In the genomic region with DNA sequence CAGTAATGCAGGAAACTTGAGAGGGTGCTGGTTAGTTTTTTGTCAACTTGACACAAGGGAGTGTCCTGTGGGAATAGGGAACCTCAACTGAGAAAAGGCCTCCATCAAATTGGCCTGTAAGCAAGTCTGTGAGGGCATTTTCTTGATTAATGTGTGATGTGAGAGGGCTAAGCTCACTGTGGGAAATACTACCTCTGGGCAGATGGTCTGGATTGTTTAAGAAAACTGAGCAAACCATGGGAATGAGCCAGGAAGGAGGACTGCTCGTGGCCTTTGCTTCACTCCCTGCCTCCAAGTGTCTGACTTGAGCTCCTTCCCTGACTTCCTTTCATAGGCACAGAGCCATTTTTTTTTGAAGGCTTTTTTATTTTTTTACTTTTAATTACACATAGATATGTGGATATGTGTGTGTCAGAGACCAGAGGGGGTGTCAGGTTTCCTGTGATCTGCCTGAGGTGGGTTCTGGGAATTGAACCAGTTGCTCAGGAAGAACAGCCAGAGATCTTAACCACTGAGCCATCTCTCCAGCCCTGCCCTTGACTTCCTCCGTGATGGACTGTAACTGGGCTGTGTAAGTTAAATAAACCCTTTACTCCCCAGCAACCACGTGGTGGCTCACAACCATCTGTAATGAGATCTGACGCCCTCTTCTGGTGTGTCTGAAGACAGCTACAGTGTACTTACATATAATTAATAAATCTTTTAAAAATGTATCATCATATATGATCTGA, we compare ENCODE assay signal across 13 mouse cellular contexts. TPM values are rescaled to one million over a fixed set of nuclear protein-coding genes. Genes with fewer than 3 reads are reported as not detected.
DNase-seq lines count a peak whose midpoint lies in the region; ATAC-seq lines count a peak whose summit lies in the region.
"Had no signal": no experiment of that assay in that cellular context is flagged by ENCODE, and none has a peak within 500 bp of the region (broad histone marks: within the 10 kb centered on the region; RNA-seq: fewer than 3 reads in every experiment).

No protein-coding gene starts in this region.

- peaks cover 5% of the 10 kb centered on the region; the same call in 1 of the 2 replicates for H3K36me3 ChIP-seq in hindbrain, embryonic 10.5 days
- H3K36me3 ChIP-seq in hindbrain, embryonic 16.5 days (ENCODE audit: control insufficient read depth, insufficient read depth, low read length): no peaks in the 10 kb centered on the region
- H3K36me3 ChIP-seq in neural tube, embryonic 11.5 days (ENCODE audit: control insufficient read depth, insufficient read depth, low read length): no peaks in the 10 kb centered on the region; the same call in 1 of the 2 replicates
- no peaks in the 10 kb centered on the region for H3K36me3 ChIP-seq in neural tube, embryonic 15.5 days
- 0 out of 2 replicates have a peak, but pooled peaks cover 4% of the 10 kb centered on the region for H3K36me3 ChIP-seq in intestine, embryonic 16.5 days (ENCODE audit: control insufficient read depth, insufficient read depth, low read length)
- H3K36me3 ChIP-seq: G1E; liver, embryonic 13.5 days had no signal

- WGBS in hindbrain, embryonic 10.5 days: 60% methylated on average over 4 of the region's 4 CpGs
- WGBS in hindbrain, embryonic 16.5 days: 49% methylated on average over 4 of the region's 4 CpGs
- WGBS in neural tube, embryonic 11.5 days: 39% methylated on average over 4 of the region's 4 CpGs
- 50% methylated on average over 4 of the region's 4 CpGs for WGBS in neural tube, embryonic 15.5 days
- 34% methylated on average over 4 of the region's 4 CpGs for WGBS in intestine, embryonic 16.5 days

- no peak for DNase-seq in hindbrain, embryonic 10.5 days (ENCODE audit: low spot score)
- peak; percentile 17 for DNase-seq in neural tube, embryonic 11.5 days (ENCODE audit: low spot score)
- DNase-seq in T-cell, adult 2 months (ENCODE audit: low spot score): no peak
- DNase-seq: kidney, adult 18-20 months; layer of hippocampus, adult 9-11 months; liver, embryonic 13.5 days had no signal

- H3K4me1 ChIP-seq in hindbrain, embryonic 10.5 days (replicated peaks): peaks cover 57% of the 10 kb centered on the region
- peaks cover 16% of the 10 kb centered on the region for H3K4me1 ChIP-seq in hindbrain, embryonic 16.5 days (ENCODE audit: control insufficient read depth, insufficient read depth, low read depth, low read length)
- peaks cover 25% of the 10 kb centered on the region for H3K4me1 ChIP-seq in neural tube, embryonic 11.5 days (ENCODE audit: control insufficient read depth, insufficient read depth, low read length)
- H3K4me1 ChIP-seq in neural tube, embryonic 15.5 days: peaks cover 29% of the 10 kb centered on the region
- H3K4me1 ChIP-seq in intestine, embryonic 16.5 days (ENCODE audit: control insufficient read depth, insufficient read depth, low read length): peaks cover 30% of the 10 kb centered on the region

- H3K4me3 ChIP-seq in hindbrain, embryonic 10.5 days: no peak overlapping the region
- H3K4me3 ChIP-seq in hindbrain, embryonic 16.5 days (ENCODE audit: low read length): no peak overlapping the region
- H3K4me3 ChIP-seq in neural tube, embryonic 11.5 days (ENCODE audit: low read depth, low read length): no peak overlapping the region
- no peak overlapping the region for H3K4me3 ChIP-seq in neural tube, embryonic 15.5 days (replicated peaks)
- H3K4me3 ChIP-seq in intestine, embryonic 16.5 days (ENCODE audit: low read length): no peak overlapping the region
- H3K4me3 ChIP-seq: liver, embryonic 13.5 days; megakaryocyte, embryonic 14.5 days had no signal

- H3K27me3 ChIP-seq in hindbrain, embryonic 10.5 days (ENCODE audit: insufficient read depth, poor library complexity, severe bottlenecking): no peaks in the 10 kb centered on the region
- no peaks in the 10 kb centered on the region for H3K27me3 ChIP-seq in hindbrain, embryonic 16.5 days (replicated peaks; ENCODE audit: control insufficient read depth, insufficient read depth, low read length)
- H3K27me3 ChIP-seq in neural tube, embryonic 11.5 days (ENCODE audit: control insufficient read depth, insufficient read depth, low read length): no peaks in the 10 kb centered on the region
- no peaks in the 10 kb centered on the region for H3K27me3 ChIP-seq in neural tube, embryonic 15.5 days (replicated peaks)
- no peaks in the 10 kb centered on the region for H3K27me3 ChIP-seq in intestine, embryonic 16.5 days (replicated peaks; ENCODE audit: control insufficient read depth, insufficient read depth, low read length)
- H3K27me3 ChIP-seq: liver, embryonic 13.5 days had no signal

- no peak overlapping the region for H3K9ac ChIP-seq in hindbrain, embryonic 16.5 days (ENCODE audit: low read depth, low read length)
- no peak overlapping the region for H3K9ac ChIP-seq in neural tube, embryonic 11.5 days (ENCODE audit: low read length)
- no peak overlapping the region for H3K9ac ChIP-seq in neural tube, embryonic 15.5 days (replicated peaks)
- H3K9ac ChIP-seq in intestine, embryonic 16.5 days (ENCODE audit: low read depth, low read length): no peak overlapping the region
- H3K9ac ChIP-seq: liver, embryonic 13.5 days had no signal

- H3K9me3 ChIP-seq in hindbrain, embryonic 10.5 days: peaks cover 5% of the 10 kb centered on the region
- H3K9me3 ChIP-seq in hindbrain, embryonic 16.5 days (ENCODE audit: control insufficient read depth, low read length): no peaks in the 10 kb centered on the region
- H3K9me3 ChIP-seq in neural tube, embryonic 11.5 days (ENCODE audit: control insufficient read depth, low read length): no peaks in the 10 kb centered on the region
- H3K9me3 ChIP-seq in neural tube, embryonic 15.5 days (replicated peaks): no peaks in the 10 kb centered on the region
- H3K9me3 ChIP-seq in intestine, embryonic 16.5 days (ENCODE audit: control insufficient read depth, low read length): no peaks in the 10 kb centered on the region
- H3K9me3 ChIP-seq: liver, embryonic 13.5 days had no signal

- H3K27ac ChIP-seq in hindbrain, embryonic 10.5 days: peak overlapping the region; percentile 89
- no peak overlapping the region for H3K27ac ChIP-seq in hindbrain, embryonic 16.5 days (ENCODE audit: low read depth, low read length)
- no peak overlapping the region for H3K27ac ChIP-seq in neural tube, embryonic 11.5 days (ENCODE audit: low read depth, low read length)
- H3K27ac ChIP-seq in neural tube, embryonic 15.5 days (replicated peaks): no peak overlapping the region
- H3K27ac ChIP-seq in intestine, embryonic 16.5 days (ENCODE audit: low read length): peak overlapping the region; percentile 71
- H3K27ac ChIP-seq: liver, embryonic 13.5 days had no signal

- ATAC-seq in hindbrain, embryonic 16.5 days: no peak
- ATAC-seq in neural tube, embryonic 11.5 days (ENCODE audit: insufficient read depth, low FRiP score, low TSS enrichment): no peak
- no peak for ATAC-seq in neural tube, embryonic 15.5 days (ENCODE audit: low FRiP score)
- ATAC-seq in intestine, embryonic 16.5 days: peak; percentile 79
- ATAC-seq in CD4-positive, CD25-positive, alpha-beta regulatory T cell, adult 4 months: no peak
- ATAC-seq: forebrain, embryonic 16.5 days had no signal

- H3K4me2 ChIP-seq in hindbrain, embryonic 16.5 days (ENCODE audit: low read length): no peak overlapping the region
- H3K4me2 ChIP-seq in neural tube, embryonic 11.5 days (ENCODE audit: low read depth): no peak overlapping the region
- no peak overlapping the region for H3K4me2 ChIP-seq in neural tube, embryonic 15.5 days
- no peak overlapping the region for H3K4me2 ChIP-seq in intestine, embryonic 16.5 days (ENCODE audit: low read depth, low read length)
- H3K4me2 ChIP-seq: liver, embryonic 13.5 days had no signal

RNA-seq across cellular contexts. Expression of gene Ddc, which starts 44.0 kb away (rescaled TPM):
- polyA plus RNA-seq in hindbrain, embryonic 10.5 days (2016; fragmentation: Nextera tagmentation; extraction: Ambion mirVana): 10.2 TPM in 2 replicates
- polyA plus RNA-seq in hindbrain, embryonic 16.5 days (2015; fragmentation: Nextera tagmentation; extraction: Ambion mirVana): 10.6 and 11.9 TPM in 2 replicates
- 6.7 and 7.5 TPM in 2 replicates for polyA plus RNA-seq in neural tube, embryonic 11.5 days (2014; fragmentation: Nextera tagmentation; extraction: Ambion mirVana)
- polyA plus RNA-seq in neural tube, embryonic 15.5 days (2015; fragmentation: Nextera tagmentation; extraction: Ambion mirVana): 4.7 and 5.5 TPM in 2 replicates
- polyA plus RNA-seq in intestine, embryonic 16.5 days (2015; fragmentation: Nextera tagmentation; extraction: Ambion mirVana): 44.0 and 44.7 TPM in 2 replicates
- 1 to 10 TPM; 5.1 to 5.2 TPM for polyA plus RNA-seq in CD4-positive, CD25-positive, alpha-beta regulatory T cell, adult 4 months (2017; shearing (Covaris generic))

RNA-seq across cellular contexts. Expression of gene Fignl1, which starts 45.1 kb away (rescaled TPM):
- polyA plus RNA-seq in hindbrain, embryonic 10.5 days (2016; fragmentation: Nextera tagmentation; extraction: Ambion mirVana): 67.8 and 105 TPM in 2 replicates
- 12.4 and 13.5 TPM in 2 replicates for polyA plus RNA-seq in hindbrain, embryonic 16.5 days (2015; fragmentation: Nextera tagmentation; extraction: Ambion mirVana)
- 71.6 and 76.6 TPM in 2 replicates for polyA plus RNA-seq in neural tube, embryonic 11.5 days (2014; fragmentation: Nextera tagmentation; extraction: Ambion mirVana)
- polyA plus RNA-seq in neural tube, embryonic 15.5 days (2015; fragmentation: Nextera tagmentation; extraction: Ambion mirVana): 8.7 and 19.6 TPM in 2 replicates
- 38.1 and 40.4 TPM in 2 replicates for polyA plus RNA-seq in intestine, embryonic 16.5 days (2015; fragmentation: Nextera tagmentation; extraction: Ambion mirVana)
- polyA plus RNA-seq in CD4-positive, CD25-positive, alpha-beta regulatory T cell, adult 4 months (2017; shearing (Covaris generic)): 10 to 100 TPM in 1 of 2 experiments, 1 to 10 TPM in 1; 8.3 to 13.4 TPM

Comparison
In these comparisons a context has a peak if more than half of its experiments do, and no peak if none do; other contexts are left out.
1. H3K27ac ChIP-seq: peak in hindbrain, embryonic 10.5 days (single experiment) and intestine, embryonic 16.5 days (single experiment); none in hindbrain, embryonic 16.5 days (single experiment), neural tube, embryonic 11.5 days (single experiment) and neural tube, embryonic 15.5 days (single experiment).